Comparison of ENCODE assay signal across 21 mouse cellular contexts in genomic region chr16:11596599-11596998, GRCm38 (mm10).
DNase-seq lines count a peak whose midpoint lies in the region; ATAC-seq and TF ChIP-seq lines count a peak whose summit lies in the region.
"Had no signal": no experiment of that assay in that cellular context is flagged by ENCODE, and none has a peak within 500 bp of the region (broad histone marks: within the 10 kb centered on the region; RNA-seq: fewer than 3 reads in every experiment).

No protein-coding gene starts in this region.

- no peak for TF ChIP-seq POLR2A in small intestine, adult 2 months (IDR thresholded peaks at IDR 0.05; ENCODE audit: low read depth, low read length)

- no peak overlapping the region for H3K27ac ChIP-seq in intestine, embryonic 16.5 days (ENCODE audit: low read length)
- H3K27ac ChIP-seq in small intestine, adult 2 months (ENCODE audit: insufficient read depth, low read depth, low read length), result peak overlapping the region; percentile 43; the same call in 1 of the 2 replicates
- H3K27ac ChIP-seq: embryonic facial prominence, embryonic 13.5 days; embryonic facial prominence, embryonic 15.5 days; forebrain, embryonic 10.5 days; forebrain, embryonic 12.5 days had no signal

- DNase-seq in cerebellum, postnatal 14 days, result no peak
- no peak for DNase-seq in cerebellum, postnatal 4 days (ENCODE audit: low spot score in 2 of 2)
- no peak for DNase-seq in urinary bladder, postnatal 36 days (ENCODE audit: low spot score in 2 of 2)
- DNase-seq: adrenal gland, adult 2 months; adrenal gland, postnatal 10 days; adrenal gland, postnatal 25 days; cerebellum, adult 11 months; cerebellum, adult 18-20 months; cerebellum, adult 8-10 months; cerebellum, adult 9-11 months; cerebellum, postnatal 25 days; embryo, embryonic 11 days had no signal

- H3K9me3 ChIP-seq in intestine, embryonic 16.5 days (ENCODE audit: control insufficient read depth, low read length), result no peaks in the 10 kb centered on the region
- H3K9me3 ChIP-seq: embryonic facial prominence, embryonic 13.5 days; embryonic facial prominence, embryonic 15.5 days; forebrain, embryonic 10.5 days; forebrain, embryonic 12.5 days had no signal

- H3K4me1 ChIP-seq in intestine, embryonic 16.5 days (ENCODE audit: control insufficient read depth, insufficient read depth, low read length), result peaks cover 14% of the 10 kb centered on the region
- H3K4me1 ChIP-seq in small intestine, adult 2 months (ENCODE audit: control insufficient read depth, insufficient read depth, insufficient read length, low read length), result peaks cover 9% of the 10 kb centered on the region; the same call in 1 of the 2 replicates

- H3K36me3 ChIP-seq in intestine, embryonic 16.5 days (ENCODE audit: control insufficient read depth, insufficient read depth, low read length), result no peaks in the 10 kb centered on the region
- no peaks in the 10 kb centered on the region for H3K36me3 ChIP-seq in small intestine, adult 2 months (ENCODE audit: control insufficient read depth, insufficient read depth, low read length)
- H3K36me3 ChIP-seq: embryonic facial prominence, embryonic 13.5 days; embryonic facial prominence, embryonic 15.5 days; forebrain, embryonic 10.5 days; forebrain, embryonic 12.5 days had no signal

- ATAC-seq in intestine, embryonic 16.5 days, result peak; percentile 85
- ATAC-seq: forebrain, embryonic 14.5 days; forebrain, embryonic 16.5 days had no signal

- no peaks in the 10 kb centered on the region for H3K27me3 ChIP-seq in intestine, embryonic 16.5 days (replicated peaks; ENCODE audit: control insufficient read depth, insufficient read depth, low read length)
- H3K27me3 ChIP-seq in small intestine, adult 2 months (ENCODE audit: control insufficient read depth, insufficient read depth, low read length), result no peaks in the 10 kb centered on the region
- H3K27me3 ChIP-seq: embryonic facial prominence, embryonic 13.5 days; embryonic facial prominence, embryonic 15.5 days; forebrain, embryonic 12.5 days had no signal

- no peak overlapping the region for H3K4me3 ChIP-seq in intestine, embryonic 16.5 days (ENCODE audit: low read length)
- H3K4me3 ChIP-seq in small intestine, adult 2 months (ENCODE audit: low read depth, low read length), result no peak overlapping the region
- H3K4me3 ChIP-seq: embryonic facial prominence, embryonic 13.5 days; embryonic facial prominence, embryonic 15.5 days; erythroblast, embryonic 14.5 days; forebrain, embryonic 10.5 days; forebrain, embryonic 12.5 days had no signal

- no peak overlapping the region for H3K4me2 ChIP-seq in intestine, embryonic 16.5 days (ENCODE audit: low read depth, low read length)
- H3K4me2 ChIP-seq: embryonic facial prominence, embryonic 13.5 days; embryonic facial prominence, embryonic 15.5 days; forebrain, embryonic 12.5 days had no signal

- no peak for TF ChIP-seq CTCF in small intestine, adult 2 months (IDR thresholded peaks at IDR 0.05; ENCODE audit: extremely low read depth, insufficient read length, insufficient replicate concordance, low read depth, low read length)

- 78% methylated on average over 3 of the region's 3 CpGs for WGBS in intestine, embryonic 16.5 days
- WGBS in small intestine, adult 2 months, result 65% methylated on average over 3 of the region's 3 CpGs

- no peak overlapping the region for H3K9ac ChIP-seq in intestine, embryonic 16.5 days (ENCODE audit: low read depth, low read length)
- H3K9ac ChIP-seq: embryonic facial prominence, embryonic 13.5 days; embryonic facial prominence, embryonic 15.5 days; forebrain, embryonic 12.5 days had no signal
